Mouse (Mus musculus): ENCODE data around the gene Ddi2. TPM values are rescaled to one million over a fixed set of nuclear protein-coding genes. Genes with fewer than 3 reads are reported as not detected.

The Ddi2 gene
- total RNA-seq, 4 experiments from 2014 or later = 53.9 to 63.4 (median 56.8) TPM

Other genes starting within 250 kb of the Ddi2 start
- gene Spen, start 184.8 kb downstream of the Ddi2 start, total RNA-seq (2022) = 10 to 100 TPM; 17.0 to 23.9 (median 23.5) TPM
- 1 to 10 TPM in 2 of 4 experiments, under 1 TPM in 2; 0.46 to 2.2 (median 0.94) TPM for gene Fblim1, start 117.3 kb downstream of the Ddi2 start, total RNA-seq (2022)
- gene Tmem82, start 104.8 kb downstream of the Ddi2 start, total RNA-seq (2022) = under 1 TPM; 0.16 to 0.46 (median 0.31) TPM
- gene Slc25a34, start 99.6 kb downstream of the Ddi2 start, total RNA-seq (2022) = 10 to 100 TPM in 3 of 4 experiments, 1 to 10 TPM in 1; 9.2 to 14.0 (median 12.3) TPM
- gene Plekhm2, start 58.5 kb downstream of the Ddi2 start, total RNA-seq (2022) = 10 to 100 TPM; 25.0 to 32.5 (median 30.2) TPM
- 10 to 100 TPM in 2 of 4 experiments, 1 to 10 TPM in 2; 6.0 to 12.0 (median 9.2) TPM for gene Rsc1a1, start 37.8 kb downstream of the Ddi2 start, total RNA-seq (2022)
- gene Agmat, start 23.3 kb upstream of the Ddi2 start, total RNA-seq (2022) = not detected
- 10 to 100 TPM; 11.6 to 13.9 (median 13.8) TPM for gene Dnajc16, start 67.5 kb upstream of the Ddi2 start, total RNA-seq (2022)
- 1 to 10 TPM; 1.5 to 2.5 (median 1.9) TPM for gene Casp9, start 70.2 kb upstream of the Ddi2 start, total RNA-seq (2022)
- gene Cela2a, start 102.7 kb upstream of the Ddi2 start, total RNA-seq (2022) = not detected
- gene Ctrc, start 122.9 kb upstream of the Ddi2 start, total RNA-seq (2022) = not detected
- gene Efhd2, start 151.5 kb upstream of the Ddi2 start, total RNA-seq (2022) = 1 to 10 TPM; 2.1 to 3.7 (median 3.1) TPM